Mouse (Mus musculus) stomach, embryonic 16.5 days (tissue): ENCODE data around the gene Tuba1b. TPM values are rescaled to one million over a fixed set of nuclear protein-coding genes. Genes with fewer than 3 reads are reported as not detected.
A peak's percentile ranks its signal among the peaks of the same experiment; 100 is the strongest.
"Not testable (repeated sequence)": the region's sequence is repeated elsewhere in the genome, so short reads cannot be mapped to it uniquely, and the experiment has no call there.

ENCODE experiments used
- ATAC-seq: fragments of 200-750 bp; cut with Nextera tagmentation; 2 replicates; pipeline ENCODE4 v1.8.0; 2017; ENCODE audit warnings: moderate number of reproducible peaks, moderate TSS enrichment; ENCODE audit not compliant: insufficient read depth, low FRiP score
- H3K27ac ChIP-seq: fragments of 300-500 bp; sonication (generic); 2 replicates; pipeline ENCODE4 v1.5.1; 2014; ENCODE audit warnings: low read length
- H3K27me3 ChIP-seq: fragments of 300-500 bp; sonication (generic); 2 replicates; pipeline ENCODE4 v1.6.1; 2014; ENCODE audit warnings: low read length, control low read depth, mixed read lengths; ENCODE audit not compliant: control insufficient read depth, insufficient read depth
- H3K36me3 ChIP-seq: fragments of 300-500 bp; sonication (generic); 2 replicates; pipeline ENCODE4 v1.6.1; 2014; ENCODE audit warnings: low read length; ENCODE audit not compliant: control insufficient read depth, insufficient read depth
- H3K4me1 ChIP-seq: fragments of 300-500 bp; sonication (generic); 2 replicates; pipeline ENCODE4 v1.6.1; 2014; ENCODE audit warnings: low read length, control low read depth, mixed read lengths; ENCODE audit not compliant: control insufficient read depth, insufficient read depth
- H3K4me2 ChIP-seq: fragments of 300-500 bp; sonication (generic); 2 replicates; pipeline ENCODE4 v1.6.1; 2014; ENCODE audit warnings: low read depth, low read length, mixed read lengths
- H3K4me3 ChIP-seq: fragments of 300-500 bp; sonication (generic); replicated peaks from 2 replicates; pipeline ENCODE4 v1.5.1; 2014; ENCODE audit warnings: mild to moderate bottlenecking, low read length
- H3K9ac ChIP-seq: fragments of 300-500 bp; sonication (generic); 2 replicates; pipeline ENCODE4 v1.6.1; 2014; ENCODE audit warnings: low read length
- H3K9me3 ChIP-seq: fragments of 300-500 bp; sonication (generic); replicated peaks from 2 replicates; pipeline ENCODE4 v1.6.1; 2016; ENCODE audit warnings: low read length, control low read depth; ENCODE audit not compliant: control insufficient read depth
- WGBS: fragments of 180-500 bp; shearing (Covaris S2); extraction: QIAGEN DNeasy Blood & Tissue Kit; methylation state at CpG from one replicate; pipeline ENCODE4 v1.1.7; 2014; 5-methylcytosine and 5-hydroxymethylcytosine counted together
- polyA plus RNA-seq: library from polyadenylated mRNA; unstranded; fragments of >200 nt; fragmentation: Nextera tagmentation; extraction: Ambion mirVana; gene quantifications from 2 replicates; pipeline ENCODE4 v1.2.1, GENCODE M21; 2015

Tuba1b gene
- polyA plus RNA-seq, 1 experiment from 2014 or later, result 1,202 TPM

GRCm38 (mm10) chr15:98973015-98973614 lies 38.8 kb upstream of the Tuba1b start:
- H3K4me3 ChIP-seq, result no peak overlapping the region
- H3K9me3 ChIP-seq, result no peaks in the 10 kb centered on the region
- H3K36me3 ChIP-seq, result no peaks in the 10 kb centered on the region
- H3K27ac ChIP-seq, result no peak overlapping the region
- H3K4me1 ChIP-seq, result peaks cover 16% of the 10 kb centered on the region
- H3K4me2 ChIP-seq, result no peak overlapping the region
- H3K9ac ChIP-seq, result no peak overlapping the region
- no peaks in the 10 kb centered on the region for H3K27me3 ChIP-seq
- ATAC-seq, result no peak
- 83% methylated on average over 9 of the region's 9 CpGs for WGBS

- H3K4me1 ChIP-seq, result peaks cover 11% of the 10 kb centered on the region
- WGBS, result 66% methylated on average over 15 of the region's 15 CpGs
- not testable (repeated sequence) for H3K36me3 ChIP-seq, H3K9me3 ChIP-seq, H3K4me3 ChIP-seq, H3K9ac ChIP-seq, H3K4me2 ChIP-seq, H3K27me3 ChIP-seq, ATAC-seq, H3K27ac ChIP-seq
These were observed 37.4 kb upstream of the Tuba1b start for GRCm38 (mm10) chr15:98971576-98972320.

- ATAC-seq, result no peak
- Histone ChIP-seq H3K9ac (no peak overlapping the region), H3K27ac (no peak overlapping the region), H3K4me3 (no peak overlapping the region), H3K9me3 (no peaks in the 10 kb centered on the region), H3K4me1 (peaks cover 11% of the 10 kb centered on the region), H3K4me2 (no peak overlapping the region), H3K27me3 (no peaks in the 10 kb centered on the region), H3K36me3 (no peaks in the 10 kb centered on the region)
- WGBS, result 37% methylated on average over 4 of the region's 4 CpGs
These were observed 36.7 kb upstream of the Tuba1b start for GRCm38 (mm10) chr15:98971111-98971510.

- Histone ChIP-seq H3K4me3 (no peak overlapping the region), H3K27me3 (no peaks in the 10 kb centered on the region), H3K36me3 (no peaks in the 10 kb centered on the region), H3K4me1 (peaks cover 11% of the 10 kb centered on the region), H3K9ac (0 out of 2 replicates have a peak overlapping the region, but pooled peaks have one; percentile 46), H3K27ac (peak overlapping the region; percentile 70), H3K9me3 (no peaks in the 10 kb centered on the region), H3K4me2 (0 out of 2 replicates have a peak overlapping the region, but pooled peaks have one; percentile 27)
- no peak for ATAC-seq
- 19% methylated on average over 16 of the region's 16 CpGs for WGBS
These were observed 35.2 kb upstream of the Tuba1b start for GRCm38 (mm10) chr15:98969372-98970101.

GRCm38 (mm10) chr15:98968701-98969371 lies 34.5 kb upstream of the Tuba1b start:
- 15% methylated on average over 12 of the region's 12 CpGs for WGBS
- Histone ChIP-seq H3K4me1 (peaks cover 11% of the 10 kb centered on the region), H3K27ac (peak overlapping the region; percentile 70), H3K9me3 (no peaks in the 10 kb centered on the region), H3K36me3 (no peaks in the 10 kb centered on the region), H3K4me3 (no peak overlapping the region), H3K27me3 (no peaks in the 10 kb centered on the region), H3K9ac (peak overlapping the region; percentile 46; the same call in 1 of the 2 replicates), H3K4me2 (peak overlapping the region; percentile 27; the same call in 1 of the 2 replicates)
- peak; percentile 50; the same call in 1 of the 2 replicates for ATAC-seq

DNA sequence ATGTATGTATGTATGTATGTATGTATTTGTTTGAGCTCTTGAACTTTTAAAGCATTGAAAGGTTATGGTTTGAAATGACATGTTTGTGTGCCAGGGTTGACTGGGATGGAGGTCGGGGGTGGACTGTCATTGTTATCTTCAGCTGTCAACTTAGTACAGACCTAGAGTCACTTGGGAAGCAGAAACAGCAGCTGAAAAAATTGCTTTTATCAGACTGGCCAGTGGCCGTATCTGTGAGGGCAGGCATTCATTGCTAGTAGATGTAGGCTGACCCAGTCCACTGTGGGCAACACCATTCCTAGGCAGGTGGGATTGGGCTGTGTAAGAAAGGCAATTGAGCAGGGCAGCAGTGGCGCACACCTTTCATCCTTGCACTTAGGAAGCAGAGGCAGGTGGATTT lies 25.2 kb upstream of the Tuba1b start:
- ATAC-seq, result no peak
- Histone ChIP-seq H3K4me1 (no peaks in the 10 kb centered on the region), H3K27ac (no peak overlapping the region), H3K9ac (no peak overlapping the region), H3K36me3 (no peaks in the 10 kb centered on the region), H3K9me3 (no peaks in the 10 kb centered on the region), H3K4me2 (no peak overlapping the region), H3K27me3 (no peaks in the 10 kb centered on the region), H3K4me3 (no peak overlapping the region)
- WGBS, result 71% methylated on average over 3 of the region's 3 CpGs

DNA sequence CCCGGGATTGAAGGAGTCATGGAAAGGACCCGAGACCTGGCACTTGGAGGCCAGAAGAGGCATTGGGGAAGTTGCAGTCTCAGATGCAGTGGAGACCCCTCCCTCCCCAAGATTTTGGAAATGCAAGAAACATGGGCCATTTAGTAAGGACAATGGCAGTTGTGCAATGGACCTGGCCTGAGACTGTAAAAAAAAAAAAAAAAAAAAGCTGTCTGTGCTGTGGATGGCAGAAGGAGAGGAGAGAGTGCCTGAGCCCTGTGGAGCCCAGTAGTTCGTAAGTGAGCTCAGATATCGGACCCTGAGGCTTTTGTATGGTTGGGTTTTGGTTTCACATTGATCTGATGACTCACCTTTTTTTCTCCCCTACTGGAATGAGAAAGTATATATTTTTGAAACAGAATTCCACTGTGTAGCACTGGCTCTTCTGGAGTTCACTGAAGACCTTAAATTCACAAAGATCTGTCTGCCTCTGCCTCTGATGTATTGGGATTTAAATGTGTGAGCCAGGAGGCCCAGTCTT lies 24.6 kb upstream of the Tuba1b start:
- Histone ChIP-seq H3K4me1 (no peaks in the 10 kb centered on the region), H3K27ac (no peak overlapping the region), H3K27me3 (no peaks in the 10 kb centered on the region), H3K36me3 (no peaks in the 10 kb centered on the region), H3K9ac (no peak overlapping the region), H3K4me2 (no peak overlapping the region), H3K4me3 (no peak overlapping the region), H3K9me3 (no peaks in the 10 kb centered on the region)
- 80% methylated on average over 4 of the region's 4 CpGs for WGBS
- no peak for ATAC-seq

DNA sequence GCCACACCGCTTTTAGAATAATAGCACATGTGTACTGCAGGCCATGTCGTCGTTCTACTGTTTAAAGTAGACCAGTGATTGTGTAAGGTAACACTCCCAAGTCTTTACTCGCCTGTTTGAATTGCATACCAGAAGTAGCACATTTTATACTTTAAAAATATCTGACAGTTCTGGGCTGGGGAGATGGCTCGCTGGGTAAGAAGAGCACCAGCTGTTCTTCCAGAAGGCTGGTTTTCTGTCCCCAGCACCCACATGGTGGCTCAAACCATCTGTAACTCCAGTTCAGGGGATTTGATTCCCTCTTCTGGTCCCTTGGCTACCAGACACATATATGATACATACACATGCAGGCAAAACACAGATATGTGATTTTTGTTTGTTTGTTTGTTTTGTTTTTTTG lies 23.1 kb upstream of the Tuba1b start:
- H3K4me3 ChIP-seq, result no peak overlapping the region
- no peak overlapping the region for H3K4me2 ChIP-seq
- no peaks in the 10 kb centered on the region for H3K27me3 ChIP-seq
- no peaks in the 10 kb centered on the region for H3K36me3 ChIP-seq
- no peaks in the 10 kb centered on the region for H3K9me3 ChIP-seq
- WGBS, result 57% methylated on average over 5 of the region's 5 CpGs
- no peak overlapping the region for H3K9ac ChIP-seq
- H3K4me1 ChIP-seq, result no peaks in the 10 kb centered on the region
- H3K27ac ChIP-seq, result no peak overlapping the region
- ATAC-seq, result no peak
